ENCODE assay signal across 20 mouse cellular contexts in the genomic region with DNA sequence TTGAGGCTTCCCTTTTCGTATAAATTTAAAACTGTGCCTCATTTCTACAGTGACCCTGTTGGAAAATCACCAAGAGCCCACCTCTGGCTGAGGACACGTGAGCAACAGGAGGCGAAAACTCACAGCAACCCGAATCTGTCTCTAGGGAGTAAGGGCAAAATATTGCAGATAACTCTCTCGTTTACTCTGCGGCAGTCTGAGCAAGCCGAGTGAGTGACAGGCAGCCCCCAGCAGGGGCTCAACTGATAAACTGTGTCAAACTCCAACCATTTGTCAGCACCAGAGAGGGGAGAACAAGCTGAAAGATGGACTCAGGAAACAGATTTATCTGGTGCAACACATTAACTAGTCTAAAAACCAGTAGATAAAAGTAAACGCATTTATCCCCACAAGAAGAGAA.
DNase-seq lines count a peak whose midpoint lies in the region; ATAC-seq and TF ChIP-seq lines count a peak whose summit lies in the region.
"Had no signal": no experiment of that assay in that cellular context is flagged by ENCODE, and none has a peak within 500 bp of the region (broad histone marks: within the 10 kb centered on the region; RNA-seq: fewer than 3 reads in every experiment).

No protein-coding gene starts in this region.

- H3K36me3 ChIP-seq in heart, embryonic 15.5 days = no peaks in the 10 kb centered on the region
- no peaks in the 10 kb centered on the region for H3K36me3 ChIP-seq in lung, postnatal 0 days (ENCODE audit: insufficient read depth, low read length)
- H3K36me3 ChIP-seq: embryonic facial prominence, embryonic 13.5 days; forebrain, embryonic 10.5 days; hindbrain, embryonic 13.5 days; intestine, embryonic 15.5 days; kidney, embryonic 15.5 days had no signal

- 8% methylated on average over 8 of the region's 8 CpGs for whole genome bisulfite sequencing in heart, embryonic 15.5 days
- WGBS in lung, postnatal 0 days = 21% methylated on average over 8 of the region's 8 CpGs

- peak overlapping the region; percentile 34 for H3K4me2 ChIP-seq in heart, embryonic 15.5 days
- H3K4me2 ChIP-seq in lung, postnatal 0 days (replicated peaks; ENCODE audit: low read depth, low read length) = peak overlapping the region; percentile 11; the same call in 1 of the 2 replicates
- H3K4me2 ChIP-seq: embryonic facial prominence, embryonic 13.5 days; hindbrain, embryonic 13.5 days; intestine, embryonic 15.5 days; kidney, embryonic 15.5 days had no signal

- intact Hi-C loops in heart, postnatal 25 days (cut with DNase I) = no loop called here

- peaks cover 7% of the 10 kb centered on the region for H3K4me1 ChIP-seq in heart, embryonic 15.5 days (replicated peaks)
- H3K4me1 ChIP-seq in lung, postnatal 0 days (ENCODE audit: insufficient read depth, low read depth, low read length) = no peaks in the 10 kb centered on the region; the same call in 1 of the 2 replicates
- H3K4me1 ChIP-seq: hindbrain, embryonic 13.5 days; megakaryocyte, embryonic 14.5 days had no signal

- TF ChIP-seq CTCF in lung, postnatal 0 days (IDR thresholded peaks at IDR 0.05) = no peak

- H3K27ac ChIP-seq in heart, embryonic 15.5 days = no peak overlapping the region
- H3K27ac ChIP-seq in lung, postnatal 0 days (ENCODE audit: low read length) = no peak overlapping the region
- H3K27ac ChIP-seq: embryonic facial prominence, embryonic 13.5 days; forebrain, embryonic 10.5 days; hindbrain, embryonic 13.5 days; intestine, embryonic 15.5 days; kidney, embryonic 15.5 days had no signal

- DNase-seq in embryo, embryonic 10.5 days (ENCODE audit: low spot score) = peak; percentile 36
- DNase-seq in embryo, embryonic 10 days (ENCODE audit: low spot score) = no peak
- DNase-seq in heart, postnatal 25 days (ENCODE audit: low spot score) = no peak
- DNase-seq in lung, postnatal 0 days (ENCODE audit: low spot score) = no peak
- no peak for DNase-seq in lung, postnatal 4 days
- no peak for DNase-seq in cerebellum, postnatal 14 days
- DNase-seq: adrenal gland, postnatal 25 days; cerebellum, adult 9-11 months; gastrocnemius, postnatal 25 days; right cerebral cortex, postnatal 14 days; thymus, postnatal 4 days had no signal

- H3K9ac ChIP-seq in heart, embryonic 15.5 days = no peak overlapping the region
- H3K9ac ChIP-seq in lung, postnatal 0 days (replicated peaks; ENCODE audit: low read depth) = no peak overlapping the region
- H3K9ac ChIP-seq: embryonic facial prominence, embryonic 13.5 days; hindbrain, embryonic 13.5 days; intestine, embryonic 15.5 days; kidney, embryonic 15.5 days had no signal

- H3K9me3 ChIP-seq in heart, embryonic 15.5 days (replicated peaks) = no peaks in the 10 kb centered on the region
- H3K9me3 ChIP-seq in lung, postnatal 0 days (ENCODE audit: low read length) = no peaks in the 10 kb centered on the region
- H3K9me3 ChIP-seq: embryonic facial prominence, embryonic 13.5 days; forebrain, embryonic 10.5 days; hindbrain, embryonic 13.5 days; intestine, embryonic 15.5 days; kidney, embryonic 15.5 days; megakaryocyte, embryonic 14.5 days had no signal

- ATAC-seq in heart, embryonic 15.5 days (replicated peaks; ENCODE audit: insufficient number of reproducible peaks, insufficient read depth, low FRiP score, low read depth) = no peak
- ATAC-seq in lung, postnatal 0 days = no peak
- ATAC-seq in megakaryocyte-erythroid progenitor cell, adult 5-6 weeks (replicated peaks; ENCODE audit: low FRiP score, low TSS enrichment, poor library complexity, severe bottlenecking) = peak; percentile 56; the same call in 1 of the 2 replicates
- ATAC-seq: activated CD4-positive, CD25-positive, alpha-beta regulatory T cell, adult 4 months; intestine, embryonic 15.5 days had no signal

- peaks cover 70% of the 10 kb centered on the region for H3K27me3 ChIP-seq in heart, embryonic 15.5 days
- no peaks in the 10 kb centered on the region for H3K27me3 ChIP-seq in lung, postnatal 0 days (replicated peaks; ENCODE audit: insufficient read depth, low read length)

- TF ChIP-seq EP300 in lung, postnatal 0 days (IDR thresholded peaks at IDR 0.05) = no peak

- 0 out of 2 replicates have a peak overlapping the region, but pooled peaks have one; percentile 6 for H3K4me3 ChIP-seq in heart, embryonic 15.5 days
- no peak overlapping the region for H3K4me3 ChIP-seq in lung, postnatal 0 days (ENCODE audit: low read depth, low read length)
- H3K4me3 ChIP-seq: embryonic facial prominence, embryonic 13.5 days; forebrain, embryonic 10.5 days; hindbrain, embryonic 13.5 days; intestine, embryonic 15.5 days; kidney, embryonic 15.5 days; megakaryocyte, embryonic 14.5 days had no signal
